Mouse (Mus musculus): ENCODE results near the gene Ctnna2.

Gene Ctnna2

GRCm38 (mm10) chr6:77265163-77265562 is 714.3 kb downstream of the Ctnna2 start:
- DNase-seq (ENCODE audit: low spot score): no peak

GRCm38 (mm10) chr6:77257358-77258105 is 722.0 kb downstream of the Ctnna2 start:
- DNase-seq (ENCODE audit: low spot score): peak; percentile 48

GRCm38 (mm10) chr6:77256348-77256747 is 723.2 kb downstream of the Ctnna2 start:
- DNase-seq (ENCODE audit: low spot score): no peak

GRCm38 (mm10) chr6:77253480-77253879 is 726.0 kb downstream of the Ctnna2 start:
- DNase-seq (ENCODE audit: low spot score): no peak

GRCm38 (mm10) chr6:77243541-77244231 is 735.8 kb downstream of the Ctnna2 start:
- DNase-seq (ENCODE audit: low spot score): peak; percentile 39

- DNase-seq (ENCODE audit: low spot score): peak; percentile 56
Observed at GRCm38 (mm10) chr6:77242601-77243406, 736.7 kb downstream of the Ctnna2 start, which contains the start of gene Lrrtm1. Lrrtm1 (plus strand) TSS chr6:77242689.

GRCm38 (mm10) chr6:77240426-77240825 is 739.1 kb downstream of the Ctnna2 start:
- DNase-seq (ENCODE audit: low spot score): no peak

- DNase-seq (ENCODE audit: low spot score): no peak
Observed at GRCm38 (mm10) chr6:77222849-77223638, 756.5 kb downstream of the Ctnna2 start.

- DNase-seq (ENCODE audit: low spot score): no peak
Observed at GRCm38 (mm10) chr6:77220776-77221175, 758.7 kb downstream of the Ctnna2 start.

- no peak for DNase-seq (ENCODE audit: low spot score)
Observed at GRCm38 (mm10) chr6:77218875-77219274, 760.6 kb downstream of the Ctnna2 start.

GRCm38 (mm10) chr6:77215322-77215721 is 764.2 kb downstream of the Ctnna2 start:
- DNase-seq (ENCODE audit: low spot score): no peak

- no peak for DNase-seq (ENCODE audit: low spot score)
Observed at GRCm38 (mm10) chr6:77213757-77214409, 765.6 kb downstream of the Ctnna2 start.

GRCm38 (mm10) chr6:77209929-77210328 is 769.6 kb downstream of the Ctnna2 start:
- no peak for DNase-seq (ENCODE audit: low spot score)

GRCm38 (mm10) chr6:77209183-77209582 is 770.3 kb downstream of the Ctnna2 start:
- DNase-seq (ENCODE audit: low spot score): no peak

- DNase-seq (ENCODE audit: low spot score): no peak
Observed at GRCm38 (mm10) chr6:77199375-77199774, 780.1 kb downstream of the Ctnna2 start.

GRCm38 (mm10) chr6:77196650-77197049 is 782.8 kb downstream of the Ctnna2 start:
- DNase-seq (ENCODE audit: low spot score): no peak

- DNase-seq (ENCODE audit: low spot score): no peak
Observed at GRCm38 (mm10) chr6:77191635-77192034, 787.9 kb downstream of the Ctnna2 start.

GRCm38 (mm10) chr6:77188628-77189027 is 790.9 kb downstream of the Ctnna2 start:
- no peak for DNase-seq (ENCODE audit: low spot score)

- DNase-seq (ENCODE audit: low spot score): no peak
Observed at GRCm38 (mm10) chr6:77185751-77186150, 793.7 kb downstream of the Ctnna2 start.

- no peak for DNase-seq (ENCODE audit: low spot score)
Observed at GRCm38 (mm10) chr6:77184896-77185295, 794.6 kb downstream of the Ctnna2 start.

- no peak for DNase-seq (ENCODE audit: low spot score)
Observed at GRCm38 (mm10) chr6:77175764-77176163, 803.7 kb downstream of the Ctnna2 start.

All from testis, postnatal 10 days (tissue).